In genomic region chr1:23882681-23883080, GRCm38 (mm10) we compare ENCODE assay signal across 15 mouse cellular contexts.
"Had no signal": no experiment of that assay in that cellular context is flagged by ENCODE, and none has a peak within 500 bp of the region (broad histone marks: within the 10 kb centered on the region; RNA-seq: fewer than 3 reads in every experiment).

No protein-coding gene starts in this region.

- H3K4me1 ChIP-seq: midbrain, embryonic 12.5 days; neural tube, embryonic 12.5 days; stomach, embryonic 15.5 days had no signal

- H3K27me3 ChIP-seq: midbrain, embryonic 12.5 days; neural tube, embryonic 12.5 days; stomach, embryonic 15.5 days had no signal

- H3K4me2 ChIP-seq: lung, embryonic 14.5 days; midbrain, embryonic 12.5 days; neural tube, embryonic 12.5 days; stomach, embryonic 15.5 days had no signal

- ATAC-seq: midbrain, embryonic 16.5 days had no signal

- H3K4me3 ChIP-seq: midbrain, embryonic 12.5 days; myocyte; neural tube, embryonic 12.5 days; stomach, embryonic 15.5 days had no signal

- DNase-seq: lung, adult 18-20 months; lung, embryonic 14.5 days; lung, postnatal 10 days; lung, postnatal 4 days; midbrain, embryonic 14.5 days; right cerebral cortex, postnatal 14 days; thymus, adult 18-20 months; thymus, postnatal 14 days; thymus, postnatal 36 days had no signal

- H3K9ac ChIP-seq: liver, embryonic 14.5 days; lung, embryonic 14.5 days; midbrain, embryonic 12.5 days; neural tube, embryonic 12.5 days; stomach, embryonic 15.5 days had no signal

- H3K27ac ChIP-seq: liver, embryonic 14.5 days; midbrain, embryonic 12.5 days; neural tube, embryonic 12.5 days; stomach, embryonic 15.5 days had no signal

- H3K9me3 ChIP-seq: midbrain, embryonic 12.5 days; neural tube, embryonic 12.5 days; stomach, embryonic 15.5 days had no signal

- H3K36me3 ChIP-seq: midbrain, embryonic 12.5 days; neural tube, embryonic 12.5 days; stomach, embryonic 15.5 days had no signal
